17 mouse cellular contexts compared by ENCODE assay signal in the genomic region with DNA sequence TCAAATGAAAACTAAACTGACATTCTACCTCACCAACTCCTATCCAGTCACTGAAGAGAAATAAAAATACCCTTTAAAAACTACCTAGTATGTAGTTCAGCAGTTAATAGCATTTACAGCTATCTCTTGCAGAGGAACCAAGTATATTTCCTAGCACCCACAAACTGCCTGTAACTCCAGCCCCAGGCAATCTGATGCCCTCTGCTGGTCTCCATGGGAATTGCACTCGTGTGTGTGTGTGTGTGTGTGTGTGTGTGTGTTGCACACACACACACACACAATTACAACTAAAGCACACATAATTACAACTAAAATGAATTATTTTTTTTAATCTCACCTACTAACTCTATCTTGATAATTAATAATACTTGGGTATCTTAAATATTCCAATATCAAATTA.
DNase-seq lines count a peak whose midpoint lies in the region; ATAC-seq lines count a peak whose summit lies in the region.
"Had no signal": no experiment of that assay in that cellular context is flagged by ENCODE, and none has a peak within 500 bp of the region (broad histone marks: within the 10 kb centered on the region; RNA-seq: fewer than 3 reads in every experiment).

No protein-coding gene starts in this region.

- no peak overlapping the region for H3K4me2 ChIP-seq in liver, embryonic 11.5 days
- no peak overlapping the region for H3K4me2 ChIP-seq in heart, embryonic 12.5 days
- H3K4me2 ChIP-seq: hindbrain, embryonic 13.5 days; neural tube, embryonic 13.5 days had no signal

- 45% methylated on average over 1 of the region's 1 CpGs for whole genome bisulfite sequencing in liver, embryonic 11.5 days
- 31% methylated on average over 1 of the region's 1 CpGs for whole genome bisulfite sequencing in heart, embryonic 12.5 days

- H3K36me3 ChIP-seq in liver, embryonic 11.5 days (ENCODE audit: control insufficient read depth, insufficient read depth, low read length): no peaks in the 10 kb centered on the region
- no peaks in the 10 kb centered on the region for H3K36me3 ChIP-seq in heart, embryonic 12.5 days
- H3K36me3 ChIP-seq: heart, embryonic 10.5 days; hindbrain, embryonic 13.5 days; neural tube, embryonic 13.5 days had no signal

- no peaks in the 10 kb centered on the region for H3K9me3 ChIP-seq in liver, embryonic 11.5 days (ENCODE audit: control insufficient read depth, low read length)
- peaks cover 2% of the 10 kb centered on the region; the same call in 1 of the 2 replicates for H3K9me3 ChIP-seq in heart, embryonic 12.5 days (replicated peaks)
- H3K9me3 ChIP-seq: heart, embryonic 10.5 days; hindbrain, embryonic 13.5 days; neural tube, embryonic 13.5 days had no signal

- no peak overlapping the region for H3K9ac ChIP-seq in liver, embryonic 11.5 days (ENCODE audit: low read depth, low read length)
- no peak overlapping the region for H3K9ac ChIP-seq in heart, embryonic 12.5 days
- H3K9ac ChIP-seq: forebrain, postnatal 0 days; hindbrain, embryonic 13.5 days; neural tube, embryonic 13.5 days had no signal

- no peak overlapping the region for H3K4me3 ChIP-seq in liver, embryonic 11.5 days (ENCODE audit: low read depth, low read length)
- no peak overlapping the region for H3K4me3 ChIP-seq in heart, embryonic 12.5 days
- H3K4me3 ChIP-seq: heart, embryonic 10.5 days; hindbrain, embryonic 13.5 days; neural tube, embryonic 13.5 days had no signal

- no peak overlapping the region for H3K27ac ChIP-seq in liver, embryonic 11.5 days (ENCODE audit: low read depth, low read length)
- H3K27ac ChIP-seq in heart, embryonic 12.5 days (ENCODE audit: poor library complexity, severe bottlenecking): no peak overlapping the region
- H3K27ac ChIP-seq: heart, embryonic 10.5 days; hindbrain, embryonic 13.5 days; neural tube, embryonic 13.5 days had no signal

- DNase-seq in liver: peak; percentile 3
- no peak for DNase-seq in liver, embryonic 11.5 days (ENCODE audit: low spot score)
- peak; percentile 8 for DNase-seq in thymus, postnatal 4 days
- no peak for DNase-seq in thymus, adult 18-20 months
- DNase-seq in ZHBTc4 (ENCODE audit: low read depth, low spot score): peak; percentile 6
- no peak for DNase-seq in embryo, embryonic 11 days
- DNase-seq: cerebellum, adult 9-11 months; forebrain, postnatal 0 days; gastrocnemius, postnatal 10 days; heart, postnatal 14 days; kidney, adult 11 months; kidney, postnatal 25 days; right cerebral cortex, postnatal 25 days had no signal

- no peaks in the 10 kb centered on the region for H3K4me1 ChIP-seq in liver, embryonic 11.5 days (replicated peaks; ENCODE audit: control insufficient read depth, insufficient read depth, low read length)
- H3K4me1 ChIP-seq in heart, embryonic 12.5 days (replicated peaks): no peaks in the 10 kb centered on the region
- H3K4me1 ChIP-seq: heart, embryonic 10.5 days; hindbrain, embryonic 13.5 days; neural tube, embryonic 13.5 days had no signal

- no peak for ATAC-seq in liver, embryonic 11.5 days (replicated peaks; ENCODE audit: low FRiP score)
- ATAC-seq in heart, embryonic 12.5 days (ENCODE audit: insufficient number of reproducible peaks, low FRiP score): no peak
- ATAC-seq: forebrain, postnatal 0 days had no signal

- no peaks in the 10 kb centered on the region for H3K27me3 ChIP-seq in liver, embryonic 11.5 days (replicated peaks; ENCODE audit: control insufficient read depth, insufficient read depth, low read length)
- H3K27me3 ChIP-seq in heart, embryonic 12.5 days (replicated peaks): no peaks in the 10 kb centered on the region
- H3K27me3 ChIP-seq: hindbrain, embryonic 13.5 days; neural tube, embryonic 13.5 days had no signal

Comparison
In these comparisons a context has a peak if more than half of its experiments do, and no peak if none do; other contexts are left out.
1. DNase-seq: peak in liver (single experiment), thymus, postnatal 4 days (single experiment) and ZHBTc4 (single experiment); none in liver, embryonic 11.5 days (single experiment), thymus, adult 18-20 months (0 of 2) and embryo, embryonic 11 days (single experiment).